Mouse (Mus musculus): ENCODE results near the gene Rnasek.

GRCm38 (mm10) chr11:70289236-70289635, 49.6 kb upstream of the Rnasek start:
- no peak for TF ChIP-seq CTCF (IDR thresholded peaks at IDR 0.05; ENCODE audit: borderline replicate concordance, extremely low read depth, insufficient read depth, insufficient read length)
- no peak for TF ChIP-seq POLR2A (IDR thresholded peaks at IDR 0.05; ENCODE audit: borderline replicate concordance, extremely low read depth, insufficient read depth, insufficient read length, poor library complexity, severe bottlenecking)
